In genomic region chr7:34849660-34850059, GRCm38 (mm10) we compare ENCODE assay signal across 7 mouse cellular contexts. TPM values are rescaled to one million over a fixed set of nuclear protein-coding genes. Genes with fewer than 3 reads are reported as not detected.
DNase-seq lines count a peak whose midpoint lies in the region; ATAC-seq and TF ChIP-seq lines count a peak whose summit lies in the region.

No protein-coding gene starts in this region.

- no peak overlapping the region for H3K27ac ChIP-seq in kidney, postnatal 0 days
- no peak overlapping the region for H3K27ac ChIP-seq in kidney, embryonic 15.5 days
- no peak overlapping the region for H3K27ac ChIP-seq in embryonic facial prominence, embryonic 11.5 days (replicated peaks; ENCODE audit: low read depth, low read length)
- H3K27ac ChIP-seq in testis, adult 2 months (ENCODE audit: control insufficient read depth, insufficient read depth, low read depth, low read length): no peak overlapping the region

- no peak for DNase-seq in kidney, postnatal 0 days (ENCODE audit: low spot score)
- DNase-seq in WW6 (ENCODE audit: low read depth, low spot score): peak; percentile 73
- peak; percentile 40 for DNase-seq in embryonic facial prominence, embryonic 11.5 days (ENCODE audit: low spot score)
- DNase-seq in right cerebral cortex, postnatal 4 days: no peak

- H3K9me3 ChIP-seq in kidney, postnatal 0 days (replicated peaks; ENCODE audit: low read length): no peaks in the 10 kb centered on the region
- H3K9me3 ChIP-seq in kidney, embryonic 15.5 days (replicated peaks): no peaks in the 10 kb centered on the region
- no peaks in the 10 kb centered on the region for H3K9me3 ChIP-seq in embryonic facial prominence, embryonic 11.5 days (replicated peaks; ENCODE audit: control insufficient read depth, low read length)

- TF ChIP-seq CTCF in kidney, postnatal 0 days (IDR thresholded peaks at IDR 0.05; ENCODE audit: low read depth): peak; percentile 52
- TF ChIP-seq CTCF in testis, adult 2 months (IDR thresholded peaks at IDR 0.05; ENCODE audit: control insufficient read depth, insufficient read depth, insufficient replicate concordance, low read depth, low read length): peak; percentile 92

- H3K27me3 ChIP-seq in kidney, postnatal 0 days (ENCODE audit: insufficient read depth, low read length): no peaks in the 10 kb centered on the region
- H3K27me3 ChIP-seq in kidney, embryonic 15.5 days: no peaks in the 10 kb centered on the region
- no peaks in the 10 kb centered on the region for H3K27me3 ChIP-seq in embryonic facial prominence, embryonic 11.5 days (ENCODE audit: control insufficient read depth, insufficient read depth, low read length)
- no peaks in the 10 kb centered on the region for H3K27me3 ChIP-seq in testis, adult 2 months (ENCODE audit: control insufficient read depth, insufficient read depth, low read length)

- no peak overlapping the region for H3K4me3 ChIP-seq in kidney, postnatal 0 days (replicated peaks; ENCODE audit: low read depth, low read length)
- H3K4me3 ChIP-seq in kidney, embryonic 15.5 days (replicated peaks): no peak overlapping the region
- H3K4me3 ChIP-seq in embryonic facial prominence, embryonic 11.5 days (ENCODE audit: low read depth, low read length): no peak overlapping the region
- peak overlapping the region; percentile 69 for H3K4me3 ChIP-seq in testis, adult 2 months (ENCODE audit: control insufficient read depth, low read depth, low read length)

- no peak overlapping the region for H3K9ac ChIP-seq in kidney, postnatal 0 days (ENCODE audit: low read depth, low read length)
- H3K9ac ChIP-seq in kidney, embryonic 15.5 days: no peak overlapping the region
- H3K9ac ChIP-seq in embryonic facial prominence, embryonic 11.5 days (replicated peaks; ENCODE audit: low read length): no peak overlapping the region

- no peak for ATAC-seq in kidney, postnatal 0 days (replicated peaks; ENCODE audit: low FRiP score, low read depth)
- no peak for ATAC-seq in kidney, embryonic 15.5 days (replicated peaks; ENCODE audit: low FRiP score)
- ATAC-seq in embryonic facial prominence, embryonic 11.5 days (replicated peaks; ENCODE audit: insufficient number of reproducible peaks, low FRiP score, low TSS enrichment, low read depth): no peak
- no peak for ATAC-seq in monocyte, adult 5-6 weeks (replicated peaks; ENCODE audit: insufficient number of reproducible peaks, low FRiP score, low TSS enrichment, poor library complexity, severe bottlenecking)

- no peak overlapping the region for H3K4me2 ChIP-seq in kidney, postnatal 0 days (ENCODE audit: low read length)
- no peak overlapping the region for H3K4me2 ChIP-seq in kidney, embryonic 15.5 days
- no peak overlapping the region for H3K4me2 ChIP-seq in embryonic facial prominence, embryonic 11.5 days (ENCODE audit: low read depth, low read length)

- no peak for TF ChIP-seq POLR2A in testis, adult 2 months (IDR thresholded peaks at IDR 0.05; ENCODE audit: control insufficient read depth, low read depth, low read length)

- no peaks in the 10 kb centered on the region for H3K36me3 ChIP-seq in kidney, postnatal 0 days (ENCODE audit: insufficient read depth, low read length)
- H3K36me3 ChIP-seq in kidney, embryonic 15.5 days: no peaks in the 10 kb centered on the region
- no peaks in the 10 kb centered on the region for H3K36me3 ChIP-seq in embryonic facial prominence, embryonic 11.5 days (replicated peaks; ENCODE audit: control insufficient read depth, insufficient read depth, low read depth, low read length)
- no peaks in the 10 kb centered on the region for H3K36me3 ChIP-seq in testis, adult 2 months (ENCODE audit: control insufficient read depth, insufficient read depth, low read length)

- H3K4me1 ChIP-seq in kidney, postnatal 0 days (replicated peaks; ENCODE audit: insufficient read depth, low read length): no peaks in the 10 kb centered on the region
- H3K4me1 ChIP-seq in kidney, embryonic 15.5 days: 0 out of 2 replicates have a peak, but pooled peaks cover 4% of the 10 kb centered on the region
- no peaks in the 10 kb centered on the region for H3K4me1 ChIP-seq in embryonic facial prominence, embryonic 11.5 days (ENCODE audit: control insufficient read depth, insufficient read depth, low read length)
- no peaks in the 10 kb centered on the region; the same call in 1 of the 2 replicates for H3K4me1 ChIP-seq in testis, adult 2 months (ENCODE audit: control insufficient read depth, insufficient read depth, low read length)

- WGBS in kidney, postnatal 0 days: 50% methylated on average over 10 of the region's 10 CpGs
- WGBS in kidney, embryonic 15.5 days: 46% methylated on average over 10 of the region's 10 CpGs
- 42% methylated on average over 10 of the region's 10 CpGs for WGBS in embryonic facial prominence, embryonic 11.5 days

RNA-seq across cellular contexts. Expression of gene Chst8, which starts 37.1 kb away (rescaled TPM):
- polyA plus RNA-seq in kidney, postnatal 0 days (2015; fragmentation: Nextera tagmentation; extraction: Ambion mirVana): 14.1 and 16.8 TPM in 2 replicates
- polyA plus RNA-seq in kidney, embryonic 15.5 days (2015; fragmentation: Nextera tagmentation; extraction: Ambion mirVana): 11.1 and 13.0 TPM in 2 replicates
- polyA plus RNA-seq in embryonic facial prominence, embryonic 11.5 days (2014; fragmentation: Nextera tagmentation; extraction: Ambion mirVana): 7.6 and 8.9 TPM in 2 replicates
- 0.69 TPM in 1 of 2 replicates, not detected in the other for polyA plus RNA-seq in testis, adult 2 months (2012; rRNA removed)
- not detected in 3 replicates for total RNA-seq in monocyte, adult 5-6 weeks (2017)

Comparison
In these comparisons a context has a peak if more than half of its experiments do, and no peak if none do; other contexts are left out.
1. DNase-seq: peak in WW6 (single experiment) and embryonic facial prominence, embryonic 11.5 days (single experiment); none in kidney, postnatal 0 days (single experiment) and right cerebral cortex, postnatal 4 days (single experiment).